Mouse (Mus musculus) kidney, postnatal 0 days (tissue): Measurements from ENCODE around the gene Mrpl16. TPM values are rescaled to one million over a fixed set of nuclear protein-coding genes. Genes with fewer than 3 reads are reported as not detected.

ENCODE experiments used
- ATAC-seq: fragments of 200-750 bp; cut with Nextera tagmentation; replicated peaks from 2 replicates; pipeline ENCODE4 v1.8.0; 2017; ENCODE audit warnings: low read depth, moderate number of reproducible peaks, moderate TSS enrichment, moderate library complexity; ENCODE audit not compliant: low FRiP score
- DNase-seq: peaks from one replicate; pipeline ENCODE4 v3.0.0-alpha.2; 2016; ENCODE audit warnings: low spot score
- H3K27ac ChIP-seq: fragments of 300-500 bp; sonication (generic); 2 replicates; pipeline ENCODE4 v1.5.1; 2014; ENCODE audit warnings: mild to moderate bottlenecking
- H3K27me3 ChIP-seq: fragments of 300-500 bp; sonication (generic); 2 replicates; pipeline ENCODE4 v1.6.1; 2014; ENCODE audit warnings: low read length, mixed read lengths; ENCODE audit not compliant: insufficient read depth
- H3K36me3 ChIP-seq: fragments of 300-500 bp; sonication (generic); 2 replicates; pipeline ENCODE4 v1.6.1; 2014; ENCODE audit warnings: low read length, mixed read lengths; ENCODE audit not compliant: insufficient read depth
- H3K4me1 ChIP-seq: fragments of 300-500 bp; sonication (generic); replicated peaks from 2 replicates; pipeline ENCODE4 v1.6.1; 2014; ENCODE audit warnings: antibody characterized with exemption, low read length, mixed read lengths; ENCODE audit not compliant: insufficient read depth
- H3K4me2 ChIP-seq: fragments of 300-500 bp; sonication (generic); 2 replicates; pipeline ENCODE4 v1.6.1; 2014; ENCODE audit warnings: mild to moderate bottlenecking, low read length, moderate library complexity, mixed read lengths
- H3K4me3 ChIP-seq: fragments of 300-500 bp; sonication (generic); replicated peaks from 2 replicates; pipeline ENCODE4 v1.5.1; 2014; ENCODE audit warnings: low read depth, low read length
- H3K9ac ChIP-seq: fragments of 300-500 bp; sonication (generic); 2 replicates; pipeline ENCODE4 v1.6.1; 2014; ENCODE audit warnings: low read depth, low read length
- H3K9me3 ChIP-seq: fragments of 300-500 bp; sonication (generic); replicated peaks from 2 replicates; pipeline ENCODE4 v1.6.1; 2016; ENCODE audit warnings: low read length, inconsistent platforms, mixed read lengths
- CTCF ChIP-seq: IDR thresholded peaks from 2 replicates; pipeline ENCODE4 v1.5.1; 2016; ENCODE audit warnings: antibody characterized with exemption, low read depth, mild to moderate bottlenecking, moderate library complexity
- WGBS: fragments of 180-500 bp; shearing (Covaris S2); extraction: QIAGEN DNeasy Blood & Tissue Kit; methylation state at CpG from one replicate; pipeline ENCODE4 v1.1.7; 2014; 5-methylcytosine and 5-hydroxymethylcytosine counted together
- polyA plus RNA-seq: library from polyadenylated mRNA; unstranded; fragments of >200 nt; fragmentation: Nextera tagmentation; extraction: Ambion mirVana; gene quantifications from 2 replicates; pipeline ENCODE4 v1.2.1, GENCODE M21; 2015

Gene Mrpl16
- polyA plus RNA-seq, 1 experiment from 2014 or later: 66.7 TPM

DNA sequence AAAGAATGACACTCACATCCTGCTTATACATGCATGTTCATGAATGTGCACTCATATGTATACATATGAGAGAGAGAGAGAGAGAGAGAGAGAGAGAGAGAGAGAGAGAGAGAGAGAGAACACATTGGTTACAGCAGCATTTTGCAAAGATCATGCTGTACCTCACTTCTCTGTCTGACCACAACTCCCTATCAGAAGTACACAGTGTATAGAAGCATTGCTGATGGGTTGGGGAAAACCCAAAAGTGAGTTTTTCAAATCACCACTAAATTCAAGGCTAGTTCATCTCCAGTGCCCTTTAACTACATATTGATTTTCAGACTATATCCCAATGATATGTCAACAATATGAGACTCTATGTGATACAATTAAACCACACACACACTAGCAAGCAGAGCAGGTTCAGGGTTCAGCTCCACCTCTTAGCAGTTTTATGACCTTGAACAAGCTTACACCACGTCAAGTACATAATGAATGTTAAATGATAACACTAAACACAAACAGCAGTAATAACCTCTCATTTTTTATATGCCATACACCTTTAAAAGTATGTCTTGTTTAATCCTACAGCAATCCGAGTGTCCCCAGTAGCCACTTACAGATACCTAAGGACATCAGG lies 23.7 kb downstream of the Mrpl16 start:
- WGBS: 81% methylated on average over 2 of the region's 2 CpGs
- Histone ChIP-seq H3K4me1 (no peaks in the 10 kb centered on the region; the same call in 1 of the 2 replicates), H3K9me3 (no peaks in the 10 kb centered on the region), H3K4me3 (no peak overlapping the region), H3K36me3 (no peaks in the 10 kb centered on the region), H3K27ac (no peak overlapping the region), H3K27me3 (no peaks in the 10 kb centered on the region), H3K4me2 (no peak overlapping the region), H3K9ac (no peak overlapping the region)
- TF ChIP-seq CTCF: no peak
- no peak for DNase-seq
- no peak for ATAC-seq

DNA sequence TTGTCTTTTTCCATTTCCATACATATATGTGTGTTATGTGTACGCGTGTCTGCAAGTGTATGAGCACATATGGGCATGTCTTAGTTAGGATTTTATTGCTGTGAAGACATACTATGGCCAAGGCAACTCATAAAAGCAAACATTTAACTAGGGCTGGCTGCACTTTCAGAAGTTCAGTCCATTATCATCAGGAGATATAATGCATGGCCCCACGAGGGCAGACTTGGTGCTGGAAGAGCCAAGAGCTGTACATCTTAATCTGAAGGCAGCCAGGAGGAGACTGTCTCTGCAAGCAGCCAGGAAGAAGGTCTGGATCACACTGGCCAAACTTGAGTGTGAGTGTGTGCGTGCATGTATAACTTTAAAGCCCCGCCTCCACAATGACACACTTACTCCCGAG lies 24.3 kb downstream of the Mrpl16 start:
- Histone ChIP-seq H3K4me1 (no peaks in the 10 kb centered on the region), H3K27me3 (no peaks in the 10 kb centered on the region), H3K9me3 (no peaks in the 10 kb centered on the region), H3K4me3 (no peak overlapping the region), H3K9ac (no peak overlapping the region), H3K36me3 (no peaks in the 10 kb centered on the region), H3K4me2 (no peak overlapping the region), H3K27ac (no peak overlapping the region)
- TF ChIP-seq CTCF: no peak
- ATAC-seq: no peak
- no peak for DNase-seq
- 76% methylated on average over 6 of the region's 6 CpGs for WGBS

DNA sequence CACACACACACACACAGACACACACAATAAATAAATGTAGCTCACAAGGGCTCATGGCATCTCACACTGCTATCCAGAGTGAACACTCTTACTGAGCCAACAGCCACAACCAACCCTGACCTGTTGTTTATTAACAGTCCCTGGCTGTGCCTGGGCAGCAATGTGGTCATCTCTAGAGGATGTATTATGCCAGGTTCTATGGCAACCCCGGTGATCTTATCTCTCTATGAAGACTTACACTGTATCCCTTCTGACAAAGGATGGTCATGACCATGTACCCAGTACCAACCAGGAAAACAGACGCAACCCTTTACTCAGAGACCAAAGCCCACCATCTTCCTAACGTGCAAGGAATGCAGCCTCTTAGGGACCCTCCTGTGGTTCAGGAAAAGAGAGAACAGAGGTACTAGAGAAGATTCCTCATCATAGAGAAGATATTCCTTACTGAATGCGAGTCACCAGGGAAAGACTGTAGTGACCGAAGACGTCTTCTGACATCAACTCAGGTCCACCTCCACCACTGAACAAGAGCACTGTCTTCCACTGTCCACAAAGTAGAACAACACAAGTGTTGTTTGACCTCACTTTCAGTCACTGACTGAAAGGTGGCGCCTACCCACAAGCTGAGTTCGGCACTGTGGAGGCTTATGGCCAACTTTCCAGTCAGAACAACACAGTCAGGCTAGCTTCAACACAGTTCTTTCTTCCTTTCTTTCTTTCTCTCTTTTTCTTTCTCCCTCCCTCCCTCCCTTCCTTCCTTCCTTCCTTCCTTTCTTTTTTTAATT lies 30.5 kb downstream of the Mrpl16 start:
- TF ChIP-seq CTCF: peak; percentile 41; the same call in 1 of the 2 replicates
- H3K27me3 ChIP-seq: no peaks in the 10 kb centered on the region
- 74% methylated on average over 8 of the region's 8 CpGs for WGBS

DNA sequence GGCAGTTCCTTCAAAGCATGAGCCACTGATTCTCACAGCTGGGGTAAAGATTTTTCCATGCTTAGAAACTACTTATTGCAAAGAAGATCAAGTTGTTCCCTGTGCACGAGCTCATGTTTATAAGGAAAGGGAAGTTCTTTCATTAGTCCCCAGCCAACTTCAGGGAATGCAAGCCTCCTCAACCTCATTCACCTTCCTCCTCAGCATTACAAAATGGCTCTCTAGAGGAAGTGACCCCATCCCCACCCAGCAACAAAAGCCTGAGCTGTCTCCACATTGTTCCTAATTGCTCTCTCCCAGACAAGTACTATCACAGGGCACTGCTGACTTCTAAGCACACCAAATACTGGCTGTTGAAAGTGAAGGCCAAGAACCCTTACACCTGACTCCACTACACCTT lies 34.2 kb downstream of the Mrpl16 start:
- ATAC-seq: no peak
- WGBS: 40% methylated on average over 1 of the region's 1 CpGs
- H3K27ac ChIP-seq: no peak overlapping the region

More for the DNA sequence above, 30.5 kb downstream of the Mrpl16 start:
- peak; percentile 79 for ATAC-seq
- no peak overlapping the region for H3K9ac ChIP-seq
- no peak overlapping the region for H3K4me2 ChIP-seq
- H3K36me3 ChIP-seq: 0 out of 2 replicates have a peak, but pooled peaks cover 3% of the 10 kb centered on the region
- H3K9me3 ChIP-seq: no peaks in the 10 kb centered on the region
- H3K27ac ChIP-seq: no peak overlapping the region
- no peak overlapping the region for H3K4me3 ChIP-seq
- DNase-seq: peak; percentile 28
- H3K4me1 ChIP-seq: no peaks in the 10 kb centered on the region

DNA sequence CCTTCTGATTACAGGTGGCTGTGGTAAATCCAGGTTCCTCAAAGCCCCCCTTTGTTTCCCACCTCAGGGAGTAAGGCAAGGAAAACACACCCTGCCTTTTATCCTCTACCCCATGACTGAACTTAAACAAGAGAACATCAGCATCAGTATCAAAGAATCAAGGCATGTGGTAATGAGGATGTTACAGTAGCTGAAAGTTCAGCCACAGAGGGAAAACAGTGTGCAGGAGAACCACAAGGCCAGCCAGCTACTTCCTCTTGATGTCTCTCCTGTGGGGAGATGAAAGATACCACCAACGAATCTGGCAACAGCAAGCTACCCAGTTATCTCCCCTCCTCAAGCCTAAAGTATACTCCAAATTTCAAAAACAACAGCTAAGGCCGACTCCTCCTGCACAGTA lies 37.1 kb downstream of the Mrpl16 start:
- H3K9me3 ChIP-seq: no peaks in the 10 kb centered on the region
- no peak for ATAC-seq

More for the DNA sequence above, 34.2 kb downstream of the Mrpl16 start:
- no peak for DNase-seq
- Histone ChIP-seq H3K9ac (no peak overlapping the region), H3K9me3 (no peaks in the 10 kb centered on the region), H3K4me2 (no peak overlapping the region), H3K4me1 (no peaks in the 10 kb centered on the region), H3K36me3 (0 out of 2 replicates have a peak, but pooled peaks cover 3% of the 10 kb centered on the region), H3K27me3 (no peaks in the 10 kb centered on the region), H3K4me3 (no peak overlapping the region)
- no peak for TF ChIP-seq CTCF

DNA sequence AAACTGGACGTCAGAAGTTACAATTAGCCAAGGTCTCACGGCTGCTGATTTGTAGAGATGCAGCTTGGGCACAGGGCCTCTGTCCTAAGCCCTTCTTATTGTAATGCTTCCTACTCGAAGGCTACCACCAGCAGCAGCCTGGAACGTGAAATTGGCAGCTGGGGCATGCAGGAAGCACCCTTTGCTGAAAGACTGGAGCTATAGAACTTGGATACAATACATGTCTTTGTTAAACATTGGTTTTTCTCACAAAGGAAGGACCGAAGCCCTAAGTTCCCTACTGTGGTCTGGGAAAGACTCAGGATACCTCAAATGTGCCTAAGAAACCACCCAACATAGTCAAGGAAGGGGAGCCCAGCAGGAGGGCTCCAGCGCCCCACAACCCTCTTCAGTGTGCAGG lies 37.6 kb downstream of the Mrpl16 start:
- Histone ChIP-seq H3K27me3 (no peaks in the 10 kb centered on the region), H3K9ac (no peak overlapping the region), H3K4me2 (no peak overlapping the region), H3K4me3 (no peak overlapping the region), H3K4me1 (no peaks in the 10 kb centered on the region), H3K27ac (no peak overlapping the region), H3K36me3 (no peaks in the 10 kb centered on the region), H3K9me3 (no peaks in the 10 kb centered on the region)
- 75% methylated on average over 6 of the region's 6 CpGs for whole genome bisulfite sequencing
- no peak for TF ChIP-seq CTCF
- ATAC-seq (no peak), DNase-seq (no peak)

More for the DNA sequence above, 37.1 kb downstream of the Mrpl16 start:
- no peak overlapping the region for H3K9ac ChIP-seq
- 75% methylated on average over 2 of the region's 2 CpGs for WGBS
- 0 out of 2 replicates have a peak, but pooled peaks cover 1% of the 10 kb centered on the region for H3K36me3 ChIP-seq
- no peaks in the 10 kb centered on the region for H3K4me1 ChIP-seq
- H3K4me3 ChIP-seq: no peak overlapping the region
- no peak for TF ChIP-seq CTCF
- H3K4me2 ChIP-seq: no peak overlapping the region
- H3K27ac ChIP-seq: no peak overlapping the region
- DNase-seq: no peak
- H3K27me3 ChIP-seq: no peaks in the 10 kb centered on the region
